9 mouse cellular contexts compared by ENCODE assay signal in the genomic region with DNA sequence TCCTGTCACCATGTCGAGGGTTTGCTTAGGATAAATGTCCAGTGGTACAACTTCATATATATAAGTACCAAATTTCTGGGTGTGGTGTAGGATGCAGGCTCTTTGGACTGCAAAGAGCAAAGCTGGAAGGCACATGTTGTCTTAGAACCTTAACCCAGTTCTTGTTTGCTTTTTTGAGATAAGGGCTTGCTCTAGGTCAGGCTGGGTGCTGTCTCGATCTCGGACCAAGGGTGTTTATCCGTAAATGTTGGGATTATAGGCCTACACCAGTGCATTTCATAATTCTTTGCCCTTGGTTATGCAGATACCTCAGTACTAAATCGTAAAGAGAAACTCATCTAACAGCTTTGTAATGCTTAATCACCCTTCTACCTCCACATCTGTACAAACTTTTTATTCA. TPM values are rescaled to one million over a fixed set of nuclear protein-coding genes. Genes with fewer than 3 reads are reported as not detected.
DNase-seq lines count a peak whose midpoint lies in the region; ATAC-seq and TF ChIP-seq lines count a peak whose summit lies in the region.
"Had no signal": no experiment of that assay in that cellular context is flagged by ENCODE, and none has a peak within 500 bp of the region (broad histone marks: within the 10 kb centered on the region; RNA-seq: fewer than 3 reads in every experiment).

No protein-coding gene starts in this region.

- H3K36me3 ChIP-seq in testis, adult 2 months (ENCODE audit: control insufficient read depth, insufficient read depth, low read length) = no peaks in the 10 kb centered on the region
- no peaks in the 10 kb centered on the region for H3K36me3 ChIP-seq in forebrain, embryonic 11.5 days (ENCODE audit: control insufficient read depth, insufficient read depth, low read length)
- H3K36me3 ChIP-seq in liver, embryonic 11.5 days (ENCODE audit: control insufficient read depth, insufficient read depth, low read length) = peaks cover 9% of the 10 kb centered on the region; the same call in 1 of the 2 replicates
- H3K36me3 ChIP-seq in stomach, embryonic 16.5 days (ENCODE audit: control insufficient read depth, insufficient read depth, low read length) = no peaks in the 10 kb centered on the region

- TF ChIP-seq CTCF in testis, adult 2 months (IDR thresholded peaks at IDR 0.05; ENCODE audit: control insufficient read depth, insufficient read depth, insufficient replicate concordance, low read depth, low read length) = no peak

- H3K27ac ChIP-seq in testis, adult 2 months (ENCODE audit: control insufficient read depth, insufficient read depth, low read depth, low read length) = no peak overlapping the region
- H3K27ac ChIP-seq in forebrain, embryonic 11.5 days (ENCODE audit: low read depth, low read length) = no peak overlapping the region
- no peak overlapping the region; the same call in 1 of the 2 replicates for H3K27ac ChIP-seq in liver, embryonic 11.5 days (ENCODE audit: low read depth, low read length)
- H3K27ac ChIP-seq in stomach, embryonic 16.5 days (ENCODE audit: low read length) = no peak overlapping the region

- no peaks in the 10 kb centered on the region for H3K27me3 ChIP-seq in testis, adult 2 months (ENCODE audit: control insufficient read depth, insufficient read depth, low read length)
- no peaks in the 10 kb centered on the region for H3K27me3 ChIP-seq in forebrain, embryonic 11.5 days (ENCODE audit: control insufficient read depth, insufficient read depth, low read length)
- H3K27me3 ChIP-seq in liver, embryonic 11.5 days (replicated peaks; ENCODE audit: control insufficient read depth, insufficient read depth, low read length) = no peaks in the 10 kb centered on the region
- no peaks in the 10 kb centered on the region for H3K27me3 ChIP-seq in stomach, embryonic 16.5 days (ENCODE audit: control insufficient read depth, insufficient read depth, low read length)

- no peaks in the 10 kb centered on the region for H3K9me3 ChIP-seq in forebrain, embryonic 11.5 days (ENCODE audit: control insufficient read depth, low read length)
- no peaks in the 10 kb centered on the region for H3K9me3 ChIP-seq in liver, embryonic 11.5 days (ENCODE audit: control insufficient read depth, low read length)
- H3K9me3 ChIP-seq in stomach, embryonic 16.5 days (replicated peaks; ENCODE audit: control insufficient read depth, low read length) = no peaks in the 10 kb centered on the region

- DNase-seq in testis, postnatal 10 days (ENCODE audit: low spot score) = no peak
- no peak for DNase-seq in forebrain, embryonic 11.5 days (ENCODE audit: low spot score)
- no peak for DNase-seq in liver, embryonic 11.5 days (ENCODE audit: low spot score)
- DNase-seq in spleen, adult 12 weeks (ENCODE audit: low spot score) = no peak
- DNase-seq in cerebellum, adult 8-10 months = no peak
- no peak for DNase-seq in layer of hippocampus, adult 8-10 months (ENCODE audit: low spot score in 2 of 2)
- DNase-seq: adrenal gland, postnatal 10 days had no signal

- ATAC-seq in forebrain, embryonic 11.5 days (replicated peaks; ENCODE audit: low FRiP score) = no peak
- peak; percentile 32; the same call in 1 of the 2 replicates for ATAC-seq in liver, embryonic 11.5 days (replicated peaks; ENCODE audit: low FRiP score)
- no peak for ATAC-seq in stomach, embryonic 16.5 days (ENCODE audit: insufficient read depth, low FRiP score)

- 62% methylated on average over 5 of the region's 5 CpGs for WGBS in forebrain, embryonic 11.5 days
- 27% methylated on average over 5 of the region's 5 CpGs for WGBS in liver, embryonic 11.5 days
- 35% methylated on average over 5 of the region's 5 CpGs for WGBS in stomach, embryonic 16.5 days

- peaks cover 6% of the 10 kb centered on the region for H3K4me1 ChIP-seq in testis, adult 2 months (ENCODE audit: control insufficient read depth, insufficient read depth, low read length)
- peaks cover 2% of the 10 kb centered on the region; the same call in 1 of the 2 replicates for H3K4me1 ChIP-seq in forebrain, embryonic 11.5 days (replicated peaks; ENCODE audit: control insufficient read depth, insufficient read depth, low read length)
- H3K4me1 ChIP-seq in liver, embryonic 11.5 days (replicated peaks; ENCODE audit: control insufficient read depth, insufficient read depth, low read length) = no peaks in the 10 kb centered on the region; the same call in none of the 2 replicates
- H3K4me1 ChIP-seq in stomach, embryonic 16.5 days (ENCODE audit: control insufficient read depth, insufficient read depth, low read length) = peaks cover 8% of the 10 kb centered on the region

- peak overlapping the region; percentile 96 for H3K4me3 ChIP-seq in testis, adult 2 months (ENCODE audit: control insufficient read depth, low read depth, low read length)
- H3K4me3 ChIP-seq in forebrain, embryonic 11.5 days (ENCODE audit: low read depth, low read length) = peak overlapping the region; percentile 90
- peak overlapping the region; percentile 98 for H3K4me3 ChIP-seq in liver, embryonic 11.5 days (ENCODE audit: low read depth, low read length)
- peak overlapping the region; percentile 92 for H3K4me3 ChIP-seq in stomach, embryonic 16.5 days (replicated peaks; ENCODE audit: low read length)

- TF ChIP-seq POLR2A in testis, adult 2 months (IDR thresholded peaks at IDR 0.05; ENCODE audit: control insufficient read depth, low read depth, low read length) = no peak

- H3K9ac ChIP-seq in forebrain, embryonic 11.5 days (ENCODE audit: low read length) = peak overlapping the region; percentile 83
- peak overlapping the region; percentile 92 for H3K9ac ChIP-seq in liver, embryonic 11.5 days (ENCODE audit: low read depth, low read length)
- H3K9ac ChIP-seq in stomach, embryonic 16.5 days (ENCODE audit: low read length) = peak overlapping the region; percentile 77

- peak overlapping the region; percentile 78 for H3K4me2 ChIP-seq in forebrain, embryonic 11.5 days (ENCODE audit: low read depth, low read length, severe bottlenecking)
- peak overlapping the region; percentile 82 for H3K4me2 ChIP-seq in liver, embryonic 11.5 days
- H3K4me2 ChIP-seq in stomach, embryonic 16.5 days (ENCODE audit: low read depth, low read length) = peak overlapping the region; percentile 74

RNA-seq across cellular contexts. Expression of gene Polq, which starts 0.8 kb away (rescaled TPM):
- polyA plus RNA-seq in testis, adult 2 months (2012; rRNA removed) = 2.3 and 2.7 TPM in 2 replicates
- 16.7 and 20.0 TPM in 2 replicates for polyA plus RNA-seq in forebrain, embryonic 11.5 days (2014; fragmentation: Nextera tagmentation; extraction: Ambion mirVana)
- 18.9 and 21.6 TPM in 2 replicates for polyA plus RNA-seq in liver, embryonic 11.5 days (2014; fragmentation: Nextera tagmentation; extraction: Ambion mirVana)
- 5.4 and 6.7 TPM in 2 replicates for polyA plus RNA-seq in stomach, embryonic 16.5 days (2015; fragmentation: Nextera tagmentation; extraction: Ambion mirVana)
- 1 to 10 TPM in 3 of 4 experiments, under 1 TPM in 1; 0.70 to 1.4 (median 1.1) TPM for total RNA-seq in layer of hippocampus, adult 8-10 months (2022)

RNA-seq across cellular contexts. Expression of gene Fbxo40, which starts 22.1 kb away (rescaled TPM):
- polyA plus RNA-seq in testis, adult 2 months (2012; rRNA removed) = 0.37 and 0.71 TPM in 2 replicates
- 0.11 TPM in 1 of 2 replicates, not detected in the other for polyA plus RNA-seq in forebrain, embryonic 11.5 days (2014; fragmentation: Nextera tagmentation; extraction: Ambion mirVana)
- polyA plus RNA-seq in liver, embryonic 11.5 days (2014; fragmentation: Nextera tagmentation; extraction: Ambion mirVana) = 0.04 TPM in 1 of 2 replicates, not detected in the other
- 0.13 TPM in 1 of 2 replicates, not detected in the other for polyA plus RNA-seq in stomach, embryonic 16.5 days (2015; fragmentation: Nextera tagmentation; extraction: Ambion mirVana)
- total RNA-seq in layer of hippocampus, adult 8-10 months (2022) = under 1 TPM in 3 of 4 experiments, not detected in 1; 0.16 to 0.28 (median 0.20) TPM
